Mouse (Mus musculus): ENCODE data around the gene BC147527.
"Not testable (repeated sequence)": the region's sequence is repeated elsewhere in the genome, so short reads cannot be mapped to it uniquely, and the experiment has no call there.

The BC147527 gene

GRCm38 (mm10) chr13:120299991-120300442, at the start of gene BC147527:
BC147527 (plus strand) TSS chr13:120300392.
- DNase-seq (ENCODE audit: low spot score in 2 of 2), result peak in 1 of 2 experiments; percentile 26

- not testable (repeated sequence) for DNase-seq (ENCODE audit: low spot score in 2 of 2)
Observed at GRCm38 (mm10) chr13:120251208-120251924, 48.8 kb upstream of the BC147527 start.

GRCm38 (mm10) chr13:120258817-120259658, 41.2 kb upstream of the BC147527 start:
- DNase-seq (ENCODE audit: low spot score in 2 of 2), result not testable (repeated sequence)

GRCm38 (mm10) chr13:120259718-120260117, 40.5 kb upstream of the BC147527 start:
- not testable (repeated sequence) for DNase-seq (ENCODE audit: low spot score in 2 of 2)

GRCm38 (mm10) chr13:120262870-120263269, 37.3 kb upstream of the BC147527 start, which contains the start of gene AF067061:
AF067061 (plus strand) TSS chr13:120263114.
- not testable (repeated sequence) for DNase-seq (ENCODE audit: low spot score in 2 of 2)

GRCm38 (mm10) chr13:120277837-120278236, 22.4 kb upstream of the BC147527 start:
- DNase-seq (ENCODE audit: low spot score in 2 of 2), result not testable (repeated sequence)

- no peak for DNase-seq (ENCODE audit: low spot score in 2 of 2)
Observed at GRCm38 (mm10) chr13:120278784-120279183, 21.4 kb upstream of the BC147527 start.

GRCm38 (mm10) chr13:120299324-120299894, 783 bp upstream of the BC147527 start:
- DNase-seq (ENCODE audit: low spot score in 2 of 2), result no peak

- no peak for DNase-seq (ENCODE audit: low spot score in 2 of 2)
Observed at GRCm38 (mm10) chr13:120300853-120301252, 661 bp downstream of the BC147527 start.

- no peak for DNase-seq (ENCODE audit: low spot score in 2 of 2)
Observed at GRCm38 (mm10) chr13:120310749-120311148, 10.6 kb downstream of the BC147527 start.

- no peak for DNase-seq (ENCODE audit: low spot score in 2 of 2)
Observed at GRCm38 (mm10) chr13:120313584-120313983, 13.4 kb downstream of the BC147527 start.

- DNase-seq (ENCODE audit: low spot score in 2 of 2), result not testable (repeated sequence)
Observed at GRCm38 (mm10) chr13:120316578-120316977, 16.4 kb downstream of the BC147527 start, which contains the start of gene Tcstv3. Tcstv3 (plus strand) TSS chr13:120316878.

GRCm38 (mm10) chr13:120320183-120320582, 20.0 kb downstream of the BC147527 start:
- DNase-seq (ENCODE audit: low spot score in 2 of 2), result no peak

- no peak for DNase-seq (ENCODE audit: low spot score in 2 of 2)
Observed at GRCm38 (mm10) chr13:120320721-120321120, 20.5 kb downstream of the BC147527 start.
